Mouse (Mus musculus) cerebellum, adult 2 months (tissue): ENCODE measurements around the gene Snx5. TPM values are rescaled to one million over a fixed set of nuclear protein-coding genes. Genes with fewer than 3 reads are reported as not detected.

Experiments
- DNase-seq, 2 experiments: peaks; one replicate each; pipeline ENCODE4 v3.0.0; 2021
- H3K27ac ChIP-seq: fragments of 200-500 bp; 2 replicates; pipeline ENCODE4 v1.5.1; 2012; ENCODE audit warnings: low read length, control low read depth, inconsistent platforms; ENCODE audit not compliant: insufficient read depth
- H3K27me3 ChIP-seq: fragments of 200-500 bp; 2 replicates; pipeline ENCODE4 v1.6.1; 2012; ENCODE audit warnings: inconsistent platforms, mild to moderate bottlenecking, low read length, moderate library complexity; ENCODE audit not compliant: control insufficient read depth, insufficient read depth
- H3K4me1 ChIP-seq: fragments of 200-500 bp; 2 replicates; pipeline ENCODE4 v1.6.1; 2011; ENCODE audit warnings: low read length; ENCODE audit not compliant: control insufficient read depth, insufficient read depth
- H3K4me3 ChIP-seq: fragments of 200-500 bp; replicated peaks from 2 replicates; pipeline ENCODE3; 2011; ENCODE audit warnings: mild to moderate bottlenecking, low read depth, low read length, control low read depth; ENCODE audit not compliant: insufficient read depth
- CTCF ChIP-seq: fragments of 200-500 bp; IDR thresholded peaks from 2 replicates; pipeline ENCODE4 v1.5.1; 2011; ENCODE audit warnings: low read depth, mild to moderate bottlenecking, control low read depth, low read length, moderate library complexity, borderline replicate concordance; ENCODE audit not compliant: insufficient read depth
- POLR2A ChIP-seq: fragments of 200-500 bp; IDR thresholded peaks from 2 replicates; pipeline ENCODE4 v1.6.1; 2011; ENCODE audit warnings: low read length, control low read depth, borderline replicate concordance; ENCODE audit not compliant: insufficient read depth
- WGBS: fragments of 180-500 bp; shearing (Covaris S2); methylation state at CpG from one replicate; pipeline ENCODE4 v1.1.7; 2018; 5-methylcytosine and 5-hydroxymethylcytosine counted together
- polyA plus RNA-seq: library from polyadenylated mRNA; depleted of rRNA; stranded (reverse); fragments of >200 nt; gene quantifications from 2 replicates; pipeline ENCODE4 v1.2.3, GENCODE M21; 2012; rRNA removed

The Snx5 gene
- 72.8 and 76.9 TPM in 2 replicates for polyA plus RNA-seq

- peak; percentile 65; the same call in 1 of the 2 replicates for TF ChIP-seq POLR2A
- TF ChIP-seq CTCF = no peak
- H3K4me3 ChIP-seq = peak within 1 kb of the TSS; percentile 75
- H3K4me1 ChIP-seq = no peaks in the 10 kb centered on the region
- no peaks in the 10 kb centered on the region for H3K27me3 ChIP-seq
- 1% methylated on average over 93 of the region's 93 CpGs for WGBS
- peak; percentile 93 to 94 for DNase-seq
- H3K27ac ChIP-seq = peak within 1 kb of the TSS; percentile 96
These were observed at the start of gene Snx5, which contains the start of gene Mgme1 for GRCm38 (mm10) chr2:144270507-144271420. Gene Snx5 (minus strand): TSS chr2:144270906. Gene Mgme1 (plus strand): TSS chr2:144270663.

GRCm38 (mm10) chr2:144311372-144311771 is 40.7 kb upstream of the Snx5 start:
- Histone ChIP-seq H3K27me3 (no peaks in the 10 kb centered on the region), H3K27ac (no peak overlapping the region), H3K4me3 (no peak overlapping the region), H3K4me1 (no peaks in the 10 kb centered on the region; the same call in 1 of the 2 replicates)
- WGBS = 90% methylated on average over 2 of the region's 2 CpGs
- TF ChIP-seq POLR2A (no peak), CTCF (no peak)
- DNase-seq = no peak

- WGBS = 78% methylated on average over 5 of the region's 5 CpGs
- no peak for DNase-seq
- Histone ChIP-seq H3K4me1 (no peaks in the 10 kb centered on the region; the same call in 1 of the 2 replicates), H3K27ac (no peak overlapping the region), H3K4me3 (no peak overlapping the region), H3K27me3 (no peaks in the 10 kb centered on the region)
- TF ChIP-seq CTCF (no peak), POLR2A (no peak)
These were observed 39.6 kb upstream of the Snx5 start for GRCm38 (mm10) chr2:144310273-144310672.

GRCm38 (mm10) chr2:144308561-144308960 is 37.9 kb upstream of the Snx5 start:
- peak overlapping the region; percentile 26 for H3K4me3 ChIP-seq
- WGBS = 16% methylated on average over 8 of the region's 8 CpGs
- TF ChIP-seq CTCF = no peak
- no peaks in the 10 kb centered on the region; the same call in 1 of the 2 replicates for H3K4me1 ChIP-seq
- DNase-seq = peak; percentile 73 to 87
- no peak overlapping the region for H3K27ac ChIP-seq
- no peaks in the 10 kb centered on the region for H3K27me3 ChIP-seq

GRCm38 (mm10) chr2:144305721-144306294 is 35.1 kb upstream of the Snx5 start:
- Histone ChIP-seq H3K27ac (no peak overlapping the region), H3K4me1 (no peaks in the 10 kb centered on the region; the same call in 1 of the 2 replicates), H3K4me3 (no peak overlapping the region), H3K27me3 (no peaks in the 10 kb centered on the region)
- TF ChIP-seq POLR2A = no peak
- peak; percentile 18; the same call in 1 of the 2 replicates for TF ChIP-seq CTCF
- 86% methylated on average over 18 of the region's 18 CpGs for WGBS
- DNase-seq = no peak

- Histone ChIP-seq H3K4me3 (no peak overlapping the region), H3K27me3 (no peaks in the 10 kb centered on the region), H3K27ac (no peak overlapping the region), H3K4me1 (no peaks in the 10 kb centered on the region)
- no peak for DNase-seq
- TF ChIP-seq POLR2A (no peak), CTCF (no peak)
- WGBS = 96% methylated on average over 11 of the region's 11 CpGs
These were observed 30.4 kb upstream of the Snx5 start for GRCm38 (mm10) chr2:144301101-144301500.

- peak in 1 of 2 experiments; percentile 11 for DNase-seq
- TF ChIP-seq CTCF (no peak), POLR2A (no peak)
- H3K4me3 ChIP-seq = no peak overlapping the region
- 60% methylated on average over 9 of the region's 9 CpGs for WGBS
- H3K4me1 ChIP-seq = no peaks in the 10 kb centered on the region
- H3K27me3 ChIP-seq = no peaks in the 10 kb centered on the region
- H3K27ac ChIP-seq = no peak overlapping the region
These were observed 29.3 kb upstream of the Snx5 start for GRCm38 (mm10) chr2:144299749-144300669.
